Mouse (Mus musculus): ENCODE data around the gene Hoxc12.

Hoxc12 gene

DNA sequence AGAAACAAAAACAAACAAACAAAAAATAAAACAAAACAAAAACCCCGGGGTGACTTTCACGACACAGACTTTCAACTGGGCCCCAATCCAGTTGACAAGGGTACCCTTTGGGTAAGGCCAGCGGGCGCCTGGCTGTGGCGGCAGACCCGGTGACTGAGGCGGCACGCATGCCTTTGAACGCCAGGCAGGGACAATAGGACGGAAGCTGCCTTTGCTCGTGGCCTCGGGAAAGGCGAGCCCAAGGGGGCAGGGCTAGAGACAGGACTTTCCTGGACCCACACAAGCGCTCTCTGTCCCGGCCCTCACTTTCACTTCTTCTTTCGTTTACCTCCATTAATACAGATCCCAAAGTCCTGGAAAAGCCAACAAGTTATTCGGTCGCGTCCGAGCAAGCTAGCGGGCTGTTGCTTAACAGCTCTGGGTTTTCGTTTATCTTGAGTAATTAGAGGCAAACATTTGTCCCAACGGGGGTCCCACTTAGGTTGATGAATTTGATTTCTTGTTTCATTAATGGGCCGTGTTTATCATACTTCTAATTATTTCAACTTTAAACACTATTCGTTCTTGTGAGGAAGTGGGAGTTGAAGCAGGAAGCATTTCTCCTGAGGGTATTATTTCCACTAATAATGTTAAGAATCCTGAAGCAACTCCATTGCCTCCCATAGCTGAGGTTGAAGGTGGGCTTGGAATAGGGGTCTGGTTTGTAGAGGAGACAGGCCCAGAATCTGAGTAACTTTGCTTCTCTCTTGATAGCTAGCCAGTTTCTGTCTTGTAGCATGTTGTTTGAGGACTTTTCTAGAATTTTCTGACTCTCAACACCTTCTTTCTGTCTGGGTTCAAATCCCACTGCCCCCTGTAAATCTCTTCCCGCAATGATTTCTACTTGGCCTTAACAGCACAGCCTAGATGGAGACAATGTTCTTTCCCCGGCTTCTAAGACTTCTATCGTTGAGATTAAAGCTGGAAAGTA is 27.4 kb downstream of the Hoxc12 start:
- DNase-seq (ENCODE audit: low read depth, low spot score), result peak; percentile 83

DNA sequence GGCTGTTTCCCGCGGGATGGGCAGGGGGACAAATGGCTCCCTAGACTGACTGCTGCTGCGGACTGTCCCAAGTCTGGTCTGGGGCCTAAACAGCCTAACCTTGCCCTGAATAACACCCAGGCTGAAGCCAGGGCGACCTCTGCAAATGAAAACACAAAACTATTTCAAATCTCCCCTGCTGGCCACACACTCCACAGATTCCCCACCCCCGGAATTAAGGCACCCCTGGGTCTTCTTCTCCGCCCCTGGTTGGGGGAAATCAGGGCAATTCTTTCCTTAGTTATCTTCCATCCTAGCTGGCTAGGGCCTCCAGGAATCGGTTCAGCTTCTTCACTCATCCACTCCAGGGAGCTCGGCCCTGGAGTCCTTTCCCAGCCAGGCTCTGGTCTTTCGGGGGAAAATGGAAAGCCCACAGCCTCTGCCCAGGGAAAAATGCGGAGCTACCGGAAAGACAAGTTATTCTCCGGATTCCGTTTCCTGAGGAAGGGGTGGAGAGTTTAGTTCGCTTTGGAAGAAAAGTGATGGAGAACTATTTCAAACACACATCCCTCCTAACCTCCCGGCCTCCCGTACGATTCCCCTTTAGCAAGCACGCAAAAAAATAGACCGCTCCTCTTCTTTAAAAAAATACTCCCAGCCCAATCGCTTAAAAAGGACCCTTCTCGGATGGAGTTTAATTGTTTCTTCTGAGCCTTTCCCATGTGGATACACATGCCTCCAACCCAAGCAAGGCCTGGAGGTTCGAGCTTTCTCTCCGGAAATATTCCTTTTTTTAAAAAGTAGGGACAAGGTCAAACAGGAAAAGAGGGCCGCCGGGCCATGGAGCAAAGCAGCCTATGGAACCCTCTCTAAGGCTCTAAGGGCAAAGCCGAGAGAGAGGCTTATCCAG is 28.7 kb downstream of the Hoxc12 start:
- DNase-seq (ENCODE audit: low read depth, low spot score), result no peak

DNA sequence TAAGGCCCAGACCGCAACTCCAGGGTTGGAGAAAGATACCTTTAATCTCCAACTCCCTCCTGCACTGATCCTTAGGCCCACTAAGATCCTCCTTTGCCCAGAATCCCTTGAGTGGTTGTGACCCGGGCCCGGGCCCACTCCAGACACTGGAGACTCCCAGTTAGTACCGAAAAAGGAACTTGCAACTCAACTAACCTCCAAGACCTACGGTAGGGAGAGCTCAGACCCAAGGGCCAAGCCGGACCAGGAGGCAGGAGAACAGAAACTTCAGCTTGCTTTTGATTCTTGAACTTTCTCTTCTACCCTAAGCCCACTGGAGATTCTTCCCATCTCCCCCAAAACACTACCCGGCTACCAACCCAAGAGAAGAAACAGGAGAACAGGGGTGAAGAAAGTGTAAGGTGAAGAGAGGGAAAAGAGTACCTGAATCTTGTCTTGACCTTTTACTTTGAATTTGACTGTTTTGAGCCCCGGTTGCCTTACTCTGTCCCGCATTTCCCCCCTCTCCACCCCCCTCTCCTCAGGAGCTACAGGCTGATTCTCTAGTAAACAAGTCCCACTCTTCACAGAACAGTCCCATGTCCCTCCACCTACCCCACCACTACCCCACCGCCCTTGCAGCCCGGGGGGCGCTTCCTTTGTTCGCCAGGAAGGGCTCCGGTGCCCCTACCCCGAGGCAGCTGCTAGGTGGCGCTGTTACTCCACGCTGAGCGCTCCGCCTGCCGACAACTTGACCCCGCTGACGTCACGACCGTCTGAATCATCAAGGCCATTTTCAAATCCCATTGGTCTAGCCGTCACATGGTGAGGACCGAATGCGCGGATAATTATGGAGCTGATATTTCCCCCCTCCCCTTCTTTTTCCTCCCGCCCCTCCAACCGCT is 29.6 kb downstream of the Hoxc12 start:
- peak; percentile 98 for DNase-seq (ENCODE audit: low read depth, low spot score)

DNA sequence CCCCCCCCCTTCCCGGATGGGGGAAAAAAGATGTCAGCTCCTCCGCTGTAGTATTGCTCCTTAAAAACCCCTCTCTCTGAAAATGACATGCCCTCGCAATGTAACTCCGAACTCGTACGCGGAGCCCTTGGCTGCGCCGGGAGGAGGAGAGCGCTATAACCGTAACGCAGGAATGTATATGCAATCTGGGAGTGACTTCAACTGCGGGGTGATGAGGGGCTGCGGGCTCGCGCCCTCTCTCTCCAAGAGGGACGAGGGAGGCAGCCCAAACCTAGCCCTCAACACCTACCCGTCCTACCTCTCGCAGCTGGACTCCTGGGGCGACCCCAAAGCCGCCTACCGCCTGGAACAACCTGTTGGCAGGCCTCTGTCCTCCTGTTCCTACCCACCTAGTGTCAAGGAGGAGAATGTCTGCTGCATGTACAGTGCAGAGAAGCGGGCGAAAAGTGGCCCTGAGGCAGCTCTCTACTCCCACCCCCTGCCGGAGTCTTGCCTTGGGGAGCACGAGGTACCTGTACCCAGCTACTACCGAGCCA is 30.3 kb downstream of the Hoxc12 start, which contains the start of gene Hoxc10:
TSS of gene Hoxc10 (plus strand) at position 21 of the 536 bp plus-strand sequence.
- DNase-seq (ENCODE audit: low read depth, low spot score), result no peak

DNA sequence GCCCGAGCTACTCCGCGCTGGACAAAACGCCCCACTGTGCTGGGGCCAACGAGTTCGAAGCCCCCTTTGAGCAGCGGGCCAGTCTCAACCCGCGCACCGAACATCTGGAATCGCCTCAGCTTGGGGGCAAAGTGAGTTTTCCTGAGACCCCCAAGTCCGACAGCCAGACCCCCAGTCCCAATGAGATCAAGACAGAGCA is 30.7 kb downstream of the Hoxc12 start, which contains the start of gene Hoxc5:
TSS of gene Hoxc5 (plus strand) at position 132 of the 199 bp plus-strand sequence.
- no peak for DNase-seq (ENCODE audit: low read depth, low spot score)

DNA sequence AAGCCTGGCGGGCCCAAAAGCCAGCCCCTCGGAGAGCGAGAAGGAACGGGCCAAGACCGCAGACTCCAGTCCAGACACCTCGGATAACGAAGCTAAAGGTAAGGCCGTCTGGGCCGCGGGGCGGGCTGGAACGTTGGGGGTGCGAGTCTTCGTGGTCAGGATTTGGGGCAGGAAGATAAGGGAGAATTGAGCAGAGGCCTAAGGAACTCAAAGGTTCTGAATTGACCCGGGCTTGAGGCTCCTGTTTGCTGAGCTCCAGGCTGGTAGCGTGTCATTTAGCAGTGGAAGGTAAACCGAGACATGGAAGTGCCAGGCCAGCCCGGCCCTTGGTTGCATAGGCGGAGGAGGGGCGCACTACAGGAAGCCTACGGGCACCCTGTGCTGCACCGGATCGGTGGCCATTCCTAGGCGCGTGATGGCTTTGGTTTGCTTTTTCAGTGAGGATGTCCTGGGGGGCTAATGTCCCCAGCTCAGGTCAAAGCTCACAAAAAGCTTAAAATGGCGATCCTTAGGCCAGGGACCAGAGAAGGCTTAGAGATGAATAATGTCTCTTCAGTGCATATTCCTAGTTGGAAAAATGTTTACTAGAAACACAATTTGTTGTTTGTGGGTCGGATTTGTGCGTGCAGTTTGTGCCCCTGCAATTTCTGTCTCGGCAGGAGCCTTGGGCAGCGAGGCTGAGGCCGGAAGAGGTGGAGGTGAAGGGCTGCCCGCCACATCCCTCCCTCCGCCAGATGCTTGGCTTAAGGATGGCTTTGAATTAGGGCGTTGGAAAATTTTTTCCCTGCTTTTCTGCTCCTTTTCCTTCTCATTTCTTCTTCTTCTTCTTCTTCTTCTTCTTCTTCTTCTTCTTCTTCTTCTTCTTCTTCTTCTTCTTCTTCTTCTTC is 31.2 kb downstream of the Hoxc12 start:
- no peak for DNase-seq (ENCODE audit: low read depth, low spot score)

DNA sequence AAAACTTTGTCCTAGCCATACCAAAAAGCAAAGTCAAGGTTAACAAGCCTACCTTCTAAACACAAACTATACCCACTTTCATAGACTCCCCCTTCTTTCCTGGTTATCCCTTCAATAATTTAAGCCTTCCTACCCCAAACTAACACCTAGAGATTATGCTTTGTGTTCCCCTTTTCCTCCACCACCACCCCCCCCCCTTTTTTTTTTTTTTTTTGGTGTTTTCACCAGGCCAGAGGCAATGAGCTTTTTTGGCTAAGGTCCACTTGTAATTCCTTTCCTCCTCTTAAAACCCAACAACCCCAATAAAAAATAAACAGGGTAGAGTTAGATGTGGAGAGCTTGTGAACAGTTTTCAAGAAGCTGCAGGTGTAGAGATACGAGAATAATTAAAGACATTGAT is 32.7 kb downstream of the Hoxc12 start:
- DNase-seq (ENCODE audit: low read depth, low spot score), result no peak

DNA sequence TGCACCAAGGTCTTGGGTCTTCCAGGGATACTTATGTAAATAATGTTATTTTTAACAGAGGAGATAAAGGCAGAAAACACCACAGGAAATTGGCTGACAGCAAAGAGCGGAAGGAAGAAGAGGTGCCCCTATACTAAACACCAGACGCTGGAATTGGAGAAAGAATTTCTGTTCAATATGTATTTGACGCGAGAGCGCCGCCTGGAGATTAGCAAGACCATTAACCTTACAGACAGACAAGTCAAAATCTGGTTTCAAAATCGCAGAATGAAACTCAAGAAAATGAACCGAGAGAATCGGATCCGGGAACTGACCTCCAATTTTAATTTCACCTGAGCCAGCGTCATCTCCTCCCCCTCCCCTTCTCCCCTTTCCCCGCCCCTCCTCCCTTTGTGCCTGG is 34.2 kb downstream of the Hoxc12 start:
- no peak for DNase-seq (ENCODE audit: low read depth, low spot score)

DNA sequence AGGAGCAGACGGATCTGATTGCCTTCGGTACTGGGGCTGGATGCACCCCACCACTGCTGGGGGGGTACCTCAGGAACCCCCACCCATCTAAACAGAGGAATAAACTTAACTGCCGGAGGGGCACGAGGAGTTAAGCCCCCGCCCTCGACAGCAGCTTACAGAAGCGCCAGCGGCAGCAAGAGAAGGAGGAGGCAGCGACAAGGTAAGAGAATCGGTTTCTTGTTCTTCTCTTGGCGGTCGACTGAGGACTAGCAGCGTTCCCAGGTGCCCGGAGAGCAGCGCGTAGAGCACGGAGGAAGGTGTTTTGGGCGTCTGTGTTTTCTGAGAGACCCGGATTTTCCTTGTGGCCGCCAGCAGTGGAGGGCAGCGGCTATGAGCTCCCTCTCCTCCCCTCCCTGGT is 35.7 kb downstream of the Hoxc12 start:
- no peak for DNase-seq (ENCODE audit: low read depth, low spot score)

DNA sequence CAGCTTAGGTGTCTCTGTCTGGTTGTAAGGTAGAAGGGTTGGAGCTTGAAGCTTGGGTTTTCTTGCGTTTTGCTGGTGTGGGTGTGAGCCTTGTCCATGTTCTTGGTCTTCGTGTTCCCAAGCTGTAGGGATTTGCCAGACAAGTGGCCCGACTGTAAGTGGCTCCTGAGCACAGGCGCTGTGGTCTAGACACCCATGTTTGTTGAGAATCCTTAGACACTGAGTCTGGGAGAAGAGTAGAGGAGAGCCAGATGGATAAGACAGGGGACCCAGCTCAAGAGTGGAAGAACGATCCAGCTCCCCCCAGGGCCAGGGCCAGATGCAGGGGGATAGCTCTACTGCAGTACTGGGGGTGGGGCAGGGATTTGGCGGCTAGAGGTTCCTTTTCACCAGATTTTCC is 36.2 kb downstream of the Hoxc12 start:
- DNase-seq (ENCODE audit: low read depth, low spot score), result no peak

DNA sequence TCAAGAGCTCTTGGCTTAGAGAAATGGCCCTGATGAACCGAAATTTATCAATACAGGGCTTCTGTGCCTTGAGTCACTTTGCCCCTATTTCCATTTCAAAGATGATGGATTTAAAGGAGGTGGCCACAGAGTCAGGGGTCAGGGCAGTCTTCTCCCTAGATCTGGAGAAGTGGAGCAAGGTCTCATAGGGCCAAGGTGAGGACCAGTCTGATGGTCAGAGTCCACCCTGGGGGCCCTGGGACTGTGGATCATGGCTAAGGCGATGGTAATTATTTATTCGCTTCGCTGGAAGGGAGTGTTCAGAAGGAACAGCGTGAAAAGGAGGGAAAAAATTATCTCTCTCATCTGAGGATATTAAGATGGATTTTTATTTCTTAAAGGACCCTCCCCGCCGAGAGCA is 38.5 kb downstream of the Hoxc12 start:
- no peak for DNase-seq (ENCODE audit: low read depth, low spot score)

DNA sequence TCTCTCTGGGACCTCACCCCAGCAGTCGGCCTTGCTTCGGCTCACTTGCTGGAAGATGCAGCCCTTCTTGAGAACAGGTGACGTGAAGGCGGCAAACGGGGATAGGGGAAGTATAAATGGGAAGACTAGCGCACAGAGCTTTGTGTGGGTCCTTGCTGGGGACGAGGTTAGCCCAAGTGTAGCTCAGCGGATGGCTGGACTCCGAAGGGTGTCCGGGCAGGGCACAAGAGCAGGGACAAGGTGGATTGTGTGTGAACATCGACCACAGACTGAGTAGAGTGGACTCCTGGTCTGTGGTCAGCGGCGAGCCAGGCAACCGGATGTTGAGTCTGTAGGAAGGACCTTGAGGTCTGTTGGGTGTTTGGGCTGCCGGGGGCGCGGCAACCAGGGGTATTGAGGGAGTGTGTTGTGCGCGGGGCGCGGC is 39.1 kb downstream of the Hoxc12 start:
- no peak for DNase-seq (ENCODE audit: low read depth, low spot score)

DNA sequence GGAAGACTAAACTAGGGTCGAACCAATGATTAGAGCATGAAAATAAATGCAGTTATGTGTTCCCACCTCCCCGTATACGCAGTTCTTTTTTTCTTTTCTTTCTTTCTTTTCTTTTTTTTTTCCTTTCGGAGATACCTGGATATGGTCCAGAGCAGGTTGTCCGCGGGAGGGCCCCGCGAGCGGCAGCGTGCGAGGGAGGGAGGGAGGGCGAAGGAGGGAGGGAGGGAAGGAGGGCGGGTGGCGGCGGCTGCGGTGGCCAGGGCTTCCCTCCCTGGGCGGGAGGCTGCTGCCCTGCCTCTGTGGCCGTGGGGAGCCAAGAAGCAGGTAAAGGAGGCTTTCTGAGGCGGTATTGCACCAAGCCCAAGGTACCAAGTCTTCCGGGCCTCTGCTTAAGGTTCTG is 39.6 kb downstream of the Hoxc12 start, which contains the start of gene Hoxc9:
TSS of gene Hoxc9 (plus strand) at position 269 of the 400 bp plus-strand sequence.
- no peak for DNase-seq (ENCODE audit: low read depth, low spot score)

DNA sequence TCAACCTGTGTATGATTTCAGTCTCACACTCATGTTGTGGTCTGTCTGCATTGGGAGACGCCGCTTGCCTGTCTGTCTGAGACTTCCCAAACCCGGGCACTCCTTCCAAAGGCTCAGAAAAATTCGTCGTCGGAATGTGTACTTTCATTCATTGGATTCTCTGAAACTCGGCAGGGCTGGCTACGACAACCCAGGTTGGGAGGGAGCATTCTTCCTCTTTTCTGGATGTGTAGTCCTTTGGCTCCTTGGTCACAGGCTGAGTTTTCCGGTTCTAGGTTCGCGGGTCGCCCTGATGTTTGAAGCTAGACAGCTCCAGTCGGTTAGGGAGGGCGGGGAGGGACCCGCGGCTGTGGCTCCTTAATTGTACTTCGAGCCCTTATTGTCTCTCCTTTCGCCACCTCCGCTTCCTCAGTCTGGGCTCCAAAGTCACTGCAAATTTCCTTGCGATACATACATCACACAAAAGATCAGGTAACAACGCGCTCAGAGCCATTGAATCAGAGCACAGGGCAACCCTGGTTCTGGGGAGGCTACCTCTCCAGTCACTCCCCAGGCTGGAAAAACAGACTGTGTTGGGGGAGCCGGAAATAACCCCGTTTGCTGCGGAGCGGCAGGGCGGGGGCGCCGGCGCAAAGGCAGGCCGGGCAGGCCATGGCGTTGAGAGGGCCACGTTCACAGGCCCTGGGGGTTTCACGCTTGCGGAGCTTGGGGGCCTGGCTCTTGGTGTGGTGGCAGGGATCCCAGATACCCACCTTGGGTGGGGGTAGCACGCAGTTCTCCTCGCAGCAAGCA is 40.3 kb downstream of the Hoxc12 start:
- no peak for DNase-seq (ENCODE audit: low read depth, low spot score)

DNA sequence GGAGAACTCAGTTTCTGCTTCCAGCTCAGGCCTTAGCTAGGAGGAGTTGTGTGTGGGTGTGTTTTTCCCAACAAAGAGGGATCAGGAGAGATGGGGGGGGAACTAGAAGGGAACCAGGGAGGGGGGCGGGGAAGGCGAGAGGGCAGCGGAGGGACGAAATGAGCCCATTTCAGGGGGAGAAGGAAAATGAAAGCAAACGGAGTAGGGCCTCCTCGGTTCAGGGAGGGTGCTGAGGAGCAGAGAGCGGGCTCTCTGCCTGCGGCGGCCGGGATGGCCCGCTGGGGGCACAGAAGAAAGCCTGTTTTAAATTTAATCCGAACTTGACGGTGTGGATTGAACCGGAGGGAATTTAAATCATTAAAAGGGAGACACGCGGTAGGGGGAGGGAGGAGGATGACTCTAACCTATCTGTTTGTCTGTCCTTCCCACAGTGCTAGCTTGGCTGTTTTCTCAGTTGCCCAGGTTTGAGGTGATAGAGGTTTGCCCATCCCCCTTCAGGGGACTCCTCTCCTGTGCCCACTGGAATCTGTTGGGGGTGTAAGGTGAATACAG is 40.9 kb downstream of the Hoxc12 start:
- DNase-seq (ENCODE audit: low read depth, low spot score), result no peak

DNA sequence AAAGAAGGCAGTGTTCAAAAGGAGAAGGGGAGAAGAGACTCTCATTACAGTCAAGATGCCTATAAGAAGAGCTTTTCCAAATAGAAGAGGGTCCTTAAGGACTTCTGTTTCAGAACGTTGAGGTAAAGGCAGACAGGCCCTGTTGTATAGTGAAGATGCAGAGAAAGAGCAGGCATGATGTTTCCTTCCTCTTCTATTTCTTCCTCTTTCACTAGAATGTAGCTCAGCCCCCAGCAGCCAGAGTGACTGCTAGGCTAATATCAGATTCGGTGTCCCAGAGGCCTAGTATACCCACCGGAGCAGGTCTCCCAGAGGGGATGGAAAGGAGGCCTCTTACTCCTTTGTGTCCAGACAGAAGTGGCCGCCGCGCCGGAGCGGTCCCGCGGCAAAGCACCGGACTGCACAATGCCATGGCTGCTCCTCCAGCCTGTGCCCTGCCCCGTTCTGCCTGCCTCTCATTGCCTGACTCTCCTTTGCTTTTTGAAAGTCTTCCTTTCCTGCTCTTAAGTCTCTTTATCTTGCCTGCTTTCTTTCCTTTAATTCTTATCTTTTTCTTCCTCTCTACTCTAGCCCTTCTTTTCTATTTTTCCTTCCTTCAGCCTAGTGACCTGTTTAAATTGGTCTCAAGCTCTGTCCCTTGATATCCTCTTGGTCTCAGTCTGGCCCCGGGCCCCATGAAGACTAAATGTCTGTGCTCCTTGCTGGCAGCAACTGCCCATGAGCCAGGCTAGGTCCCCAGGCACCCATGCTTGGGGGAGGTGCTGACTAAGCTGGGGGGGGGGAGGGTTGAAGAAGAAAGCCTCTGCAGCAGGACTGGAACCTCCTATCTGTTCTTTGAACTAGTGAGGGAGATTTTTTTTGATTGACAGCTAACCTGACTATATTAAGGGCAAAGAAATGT is 42.3 kb downstream of the Hoxc12 start:
- DNase-seq (ENCODE audit: low read depth, low spot score), result no peak

DNA sequence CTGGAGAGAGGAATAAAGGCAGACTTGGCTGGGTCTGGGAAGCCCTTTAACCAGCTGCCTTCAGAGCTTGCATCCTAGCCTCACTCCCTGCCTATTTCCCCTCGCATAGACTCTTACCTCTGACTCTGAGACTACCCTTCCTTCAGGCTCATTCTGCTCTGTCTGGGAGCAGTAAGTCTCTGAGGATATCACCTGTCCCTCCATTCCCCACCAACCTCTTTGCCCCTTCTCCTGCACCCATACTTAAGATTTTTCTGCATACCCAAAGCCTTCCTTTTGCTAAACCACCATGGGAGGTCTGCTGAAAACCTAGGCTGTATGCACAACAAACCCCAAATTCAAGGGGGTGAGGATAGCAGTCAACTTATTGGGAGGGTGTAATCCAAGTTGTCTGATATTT is 43.4 kb downstream of the Hoxc12 start:
- DNase-seq (ENCODE audit: low read depth, low spot score), result no peak

DNA sequence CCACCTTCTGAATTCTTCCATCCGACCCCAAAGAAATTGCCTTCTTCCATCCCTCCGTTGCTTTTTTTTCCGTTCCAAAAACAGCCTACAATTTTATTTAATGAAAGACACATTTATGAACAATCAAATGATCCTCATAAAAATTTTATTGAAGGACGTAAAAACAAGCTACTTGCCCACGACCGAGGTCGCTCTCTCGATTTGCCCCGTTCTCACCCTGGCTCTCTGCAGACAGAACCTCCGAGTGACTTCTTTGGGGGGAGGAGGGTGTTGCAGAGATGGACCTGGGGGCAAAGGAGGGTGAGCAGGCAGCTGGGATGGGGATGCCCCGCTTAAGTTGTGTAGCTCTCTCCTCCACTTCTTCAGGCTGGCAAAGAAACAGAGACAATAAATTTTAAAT is 43.8 kb downstream of the Hoxc12 start:
- DNase-seq (ENCODE audit: low read depth, low spot score), result no peak

Data from skeletal muscle tissue, adult 2 months (tissue).